Mouse (Mus musculus): ENCODE measurements around the gene Catspere2. TPM values are rescaled to one million over a fixed set of nuclear protein-coding genes. Genes with fewer than 3 reads are reported as not detected.
"Not testable (repeated sequence)": the region's sequence is repeated elsewhere in the genome, so short reads cannot be mapped to it uniquely, and the experiment has no call there.

Catspere2 gene
- polyA plus RNA-seq, 1 experiment: not detected

DNA sequence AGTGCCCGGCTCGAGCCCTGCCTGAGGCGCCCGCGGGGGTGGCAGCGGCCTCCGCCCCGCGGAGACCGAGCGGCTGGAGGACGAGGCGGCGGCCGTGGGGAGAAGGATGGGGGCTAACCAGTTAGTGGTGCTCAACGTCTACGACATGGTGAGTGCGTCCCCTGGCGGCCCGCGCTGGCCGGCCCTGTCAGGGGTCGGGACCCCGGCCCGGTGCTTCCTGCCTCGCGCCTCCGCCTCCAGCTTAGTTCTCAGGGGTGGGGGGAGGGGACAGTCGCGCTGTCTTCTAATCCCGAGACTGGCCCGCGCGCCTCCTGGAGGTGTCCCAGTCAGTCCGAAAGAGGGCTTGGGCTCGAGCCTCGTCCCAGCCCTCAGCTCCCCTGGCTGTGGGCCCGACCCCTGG is 204.6 kb downstream of the Catspere2 start:
- not testable (repeated sequence) for H3K4me1 ChIP-seq (ENCODE audit: control insufficient read depth, insufficient read depth, insufficient read length, low read length); H3K27ac ChIP-seq (replicated peaks; ENCODE audit: low read depth, low read length)
- peak overlapping the region; percentile 74 for H3K4me3 ChIP-seq (ENCODE audit: insufficient read depth, low read depth, low read length)

DNA sequence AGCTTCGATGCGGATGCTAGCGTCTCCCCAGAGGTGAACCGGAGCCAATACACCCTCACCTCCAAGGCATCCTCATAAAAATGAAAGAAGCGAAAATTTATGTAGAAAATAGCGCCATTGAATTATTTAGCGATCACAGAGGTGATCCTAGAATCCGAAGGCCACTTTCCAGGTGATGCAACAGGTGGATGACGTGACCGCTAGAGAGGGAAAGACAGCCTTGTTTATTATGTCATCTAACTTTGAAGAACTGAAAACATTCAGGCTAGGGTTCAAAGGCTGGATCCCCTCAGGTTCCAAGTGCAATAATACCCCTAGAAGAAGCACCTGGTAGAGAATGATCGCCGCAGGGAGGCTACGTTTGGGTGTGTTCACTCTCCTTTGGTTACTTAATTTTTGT is 205.2 kb downstream of the Catspere2 start:
- Histone ChIP-seq H3K27ac (replicated peaks; ENCODE audit: low read depth, low read length) (no peak overlapping the region), H3K4me3 (ENCODE audit: insufficient read depth, low read depth, low read length) (peak overlapping the region; percentile 52), H3K4me1 (ENCODE audit: control insufficient read depth, insufficient read depth, insufficient read length, low read length) (peaks cover 3% of the 10 kb centered on the region; the same call in 1 of the 2 replicates)

DNA sequence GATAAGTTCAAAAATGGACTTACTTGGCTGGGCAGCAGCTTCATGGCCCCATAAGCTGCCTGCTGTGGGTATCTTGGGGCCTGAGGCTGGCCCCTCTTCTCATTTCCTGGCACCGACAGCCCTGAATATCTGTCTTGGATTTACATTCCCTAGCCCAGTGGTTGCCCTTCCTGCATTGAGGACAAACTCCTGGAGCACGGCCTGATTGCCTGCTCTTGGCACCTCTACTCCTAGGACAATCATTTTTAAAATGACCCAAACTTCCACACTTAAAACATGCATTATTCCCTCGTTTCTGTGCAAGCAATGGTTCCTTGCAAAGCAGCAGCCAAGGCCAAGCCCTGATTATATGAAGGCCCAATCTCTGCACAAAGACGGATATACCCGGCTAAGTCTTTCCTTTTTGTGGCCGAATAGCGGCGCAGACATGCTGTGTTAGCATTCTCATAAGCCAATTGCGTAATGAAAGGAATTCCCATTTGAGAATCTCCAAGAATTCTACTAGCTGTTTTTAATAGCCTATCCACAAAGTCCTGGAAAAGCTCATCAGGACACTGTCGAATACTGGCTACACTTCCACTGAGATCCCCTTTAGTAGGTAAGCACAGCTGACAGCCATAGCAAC is 222.6 kb downstream of the Catspere2 start:
- no peaks in the 10 kb centered on the region; the same call in 1 of the 2 replicates for H3K4me1 ChIP-seq (ENCODE audit: control insufficient read depth, insufficient read depth, insufficient read length, low read length)
- no peak overlapping the region for H3K4me3 ChIP-seq (ENCODE audit: insufficient read depth, low read depth, low read length)
- H3K27ac ChIP-seq (replicated peaks; ENCODE audit: low read depth, low read length): 0 out of 2 replicates have a peak overlapping the region, but pooled peaks have one; percentile 13

DNA sequence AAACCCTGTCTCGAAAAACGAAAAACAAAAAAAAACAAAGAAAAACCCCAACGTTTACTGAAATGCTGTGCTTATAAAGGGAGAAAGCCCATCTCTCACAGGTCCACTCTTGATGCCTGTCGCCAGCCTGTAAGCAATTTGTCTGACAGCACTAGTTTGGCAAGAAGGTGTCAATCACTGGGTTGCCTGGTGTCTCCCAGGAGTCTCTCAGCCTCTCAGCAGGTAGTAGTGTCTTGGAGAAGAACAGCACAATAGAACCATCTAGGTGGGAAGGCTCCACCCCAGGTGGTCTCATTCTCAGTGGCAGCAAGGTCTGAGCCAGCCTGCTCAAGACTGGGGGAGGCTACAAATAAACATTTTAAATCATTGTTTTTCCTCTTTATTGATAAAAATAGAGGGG is 224.6 kb downstream of the Catspere2 start:
- H3K4me3 ChIP-seq (ENCODE audit: insufficient read depth, low read depth, low read length); H3K4me1 ChIP-seq (ENCODE audit: control insufficient read depth, insufficient read depth, insufficient read length, low read length): not testable (repeated sequence)

DNA sequence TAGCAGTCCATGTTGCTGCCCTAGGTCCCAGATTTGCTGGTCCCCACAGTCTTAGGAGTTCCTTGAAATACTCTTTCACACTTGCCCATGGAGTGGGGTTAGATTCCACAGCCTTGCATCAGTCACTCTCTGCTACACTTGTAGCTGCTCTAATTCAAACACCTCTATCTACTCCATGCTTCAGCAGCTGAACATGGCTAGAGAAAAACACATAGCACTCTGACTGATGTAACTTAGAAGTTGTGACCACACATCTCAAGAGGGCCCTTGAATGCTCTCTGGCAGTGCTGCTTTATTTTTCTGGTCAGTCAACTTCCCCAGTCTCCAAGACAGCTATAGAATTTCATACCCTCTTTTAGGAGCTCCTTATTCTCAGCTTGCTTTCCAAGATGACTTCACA is 226.7 kb downstream of the Catspere2 start:
- Histone ChIP-seq H3K4me3 (ENCODE audit: insufficient read depth, low read depth, low read length) (no peak overlapping the region), H3K4me1 (ENCODE audit: control insufficient read depth, insufficient read depth, insufficient read length, low read length) (no peaks in the 10 kb centered on the region), H3K27ac (replicated peaks; ENCODE audit: low read depth, low read length) (no peak overlapping the region)

More for the DNA sequence above, 224.6 kb downstream of the Catspere2 start:
- H3K27ac ChIP-seq (replicated peaks; ENCODE audit: low read depth, low read length): not testable (repeated sequence)

DNA sequence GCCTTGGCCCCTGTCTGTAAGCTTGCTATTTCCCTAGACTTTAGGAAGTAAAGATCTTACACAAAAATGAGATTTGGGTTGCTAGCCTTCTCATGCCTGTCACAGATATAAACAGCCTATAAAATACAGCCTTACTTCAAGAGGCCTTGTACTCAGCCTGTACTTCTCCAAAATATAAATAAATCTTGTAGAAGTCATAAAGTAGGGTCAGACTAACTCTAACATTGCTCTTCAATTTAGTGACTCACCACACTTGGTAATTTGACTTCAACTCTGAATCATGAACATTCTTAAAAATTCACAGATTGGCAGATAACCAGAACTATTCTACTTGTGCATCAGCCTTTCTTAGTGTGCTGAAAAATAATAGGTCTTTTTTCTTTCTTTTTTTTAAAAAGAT is 233.9 kb downstream of the Catspere2 start:
- no peak overlapping the region for H3K4me3 ChIP-seq (ENCODE audit: insufficient read depth, low read depth, low read length)
- H3K4me1 ChIP-seq (ENCODE audit: control insufficient read depth, insufficient read depth, insufficient read length, low read length): no peaks in the 10 kb centered on the region; the same call in 1 of the 2 replicates
- H3K27ac ChIP-seq (replicated peaks; ENCODE audit: low read depth, low read length): no peak overlapping the region

DNA sequence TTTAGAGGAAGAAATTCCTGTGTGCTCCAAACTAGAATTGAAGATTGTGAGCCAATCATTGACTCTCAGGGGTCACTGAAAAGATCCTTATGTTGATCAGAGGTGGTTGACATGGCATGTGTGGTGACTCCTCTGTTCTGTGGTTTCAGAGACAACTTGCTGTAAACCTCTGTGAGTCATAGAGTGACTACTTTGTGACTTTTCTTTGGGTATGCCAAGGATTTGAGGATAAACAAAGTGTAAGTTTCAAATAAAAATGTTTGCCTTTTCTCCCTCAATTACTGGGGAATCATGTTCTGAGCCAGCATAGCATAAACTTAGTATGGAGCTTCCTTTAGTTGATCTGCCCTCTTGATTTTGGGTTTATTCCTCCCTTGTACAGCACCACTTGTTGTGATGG is 235.1 kb downstream of the Catspere2 start:
- Histone ChIP-seq H3K4me3 (ENCODE audit: insufficient read depth, low read depth, low read length) (no peak overlapping the region), H3K4me1 (ENCODE audit: control insufficient read depth, insufficient read depth, insufficient read length, low read length) (no peaks in the 10 kb centered on the region; the same call in 1 of the 2 replicates), H3K27ac (replicated peaks; ENCODE audit: low read depth, low read length) (no peak overlapping the region)

DNA sequence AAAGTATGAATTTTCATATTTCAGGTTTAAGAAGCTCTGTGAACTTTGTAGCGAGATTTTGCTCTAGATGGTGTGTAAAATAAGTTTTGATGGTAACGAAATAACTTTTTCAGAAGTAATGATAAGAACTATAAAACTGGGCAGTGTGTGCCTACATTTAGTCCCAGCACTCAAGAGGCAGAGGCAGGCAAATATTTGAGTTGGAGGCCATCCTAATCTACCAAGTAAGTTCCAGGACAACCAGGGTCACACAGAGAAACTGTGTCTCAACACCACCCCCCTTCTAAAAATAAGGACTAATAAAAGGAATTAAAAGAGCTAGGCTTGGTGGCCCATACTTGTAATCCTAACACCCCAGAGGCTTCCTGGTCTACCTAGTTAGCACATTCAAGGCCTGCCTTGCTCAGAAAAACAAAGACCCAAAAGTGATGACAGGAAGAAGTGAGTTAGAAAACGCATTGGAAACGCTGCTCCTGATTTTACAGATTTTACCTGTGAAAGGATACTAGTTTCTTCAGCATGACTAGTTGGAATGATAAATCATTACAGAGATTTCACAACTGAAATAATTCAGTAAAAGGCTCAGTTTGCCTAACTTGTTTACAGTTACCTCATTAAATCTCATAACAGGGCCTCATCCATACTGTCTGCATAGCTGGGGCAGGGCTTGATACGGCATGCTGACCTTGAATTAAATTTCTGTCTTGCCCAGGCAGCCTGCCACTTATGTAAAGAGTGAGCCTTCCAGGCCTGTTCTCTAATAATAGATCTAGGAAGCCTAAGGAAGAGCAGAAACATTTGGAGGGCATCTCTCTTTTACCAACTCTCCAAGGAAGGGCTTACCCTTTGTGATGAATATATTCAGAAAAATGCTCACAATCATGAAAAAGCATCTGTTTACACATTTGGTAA is 236.2 kb downstream of the Catspere2 start:
- no peak overlapping the region for H3K4me3 ChIP-seq (ENCODE audit: insufficient read depth, low read depth, low read length)
- no peak overlapping the region; the same call in none of the 2 replicates for H3K27ac ChIP-seq (replicated peaks; ENCODE audit: low read depth, low read length)
- H3K4me1 ChIP-seq (ENCODE audit: control insufficient read depth, insufficient read depth, insufficient read length, low read length): no peaks in the 10 kb centered on the region; the same call in 1 of the 2 replicates

Other genes with a start within 250 kb of the Catspere2 start
- gene Adss, start 186.9 kb upstream of the Catspere2 start, polyA plus RNA-seq (2012; ENCODE audit: insufficient read depth, insufficient read length, missing spikeins): 26.6 and 33.5 TPM in 2 replicates
- gene Desi2, start 204.0 kb downstream of the Catspere2 start, polyA plus RNA-seq (2012; ENCODE audit: insufficient read depth, insufficient read length, missing spikeins): 7.0 and 7.7 TPM in 2 replicates